Mouse (Mus musculus): ENCODE results near the gene Zfp652. TPM values are rescaled to one million over a fixed set of nuclear protein-coding genes. Genes with fewer than 3 reads are reported as not detected.
"Not testable (repeated sequence)": the region's sequence is repeated elsewhere in the genome, so short reads cannot be mapped to it uniquely, and the experiment has no call there.

Gene Zfp652
- 42.9 and 43.6 TPM in 2 replicates for total RNA-seq (2021)
- long read RNA-seq, experiment 1, partial matches to known transcripts = 2 of 12 reads
- long read RNA-seq, experiment 1, other reads (novel, unspliced or antisense) = 10 of 12 reads
- long read RNA-seq, experiment 2, partial matches to known transcripts = 0 of 9 reads
- long read RNA-seq, experiment 2, other reads (novel, unspliced or antisense) = 9 of 9 reads

GRCm38 (mm10) chr11:95712563-95713224, at the start of gene Zfp652:
Zfp652 (plus strand) TSS chr11:95712673.
- peak; percentile 92 for DNase-seq

- DNase-seq = peak; percentile 94
Measured at GRCm38 (mm10) chr11:95666529-95667149, 45.8 kb upstream of the Zfp652 start, which contains the start of gene Phb. Phb (plus strand) TSS chr11:95666957.

- DNase-seq = peak; percentile 86
Measured at GRCm38 (mm10) chr11:95667177-95667576, 45.3 kb upstream of the Zfp652 start.

- not testable (repeated sequence) for DNase-seq
Measured at GRCm38 (mm10) chr11:95668086-95668485, 44.4 kb upstream of the Zfp652 start.

- DNase-seq = no peak
Measured at GRCm38 (mm10) chr11:95675498-95675897, 37.0 kb upstream of the Zfp652 start.

GRCm38 (mm10) chr11:95676307-95676706, 36.2 kb upstream of the Zfp652 start:
- peak; percentile 76 for DNase-seq

GRCm38 (mm10) chr11:95677925-95678701, 34.4 kb upstream of the Zfp652 start:
- DNase-seq = no peak

GRCm38 (mm10) chr11:95681995-95682601, 30.4 kb upstream of the Zfp652 start:
- no peak for DNase-seq

- no peak for DNase-seq
Measured at GRCm38 (mm10) chr11:95682946-95683345, 29.5 kb upstream of the Zfp652 start.

- DNase-seq = peak; percentile 86
Measured at GRCm38 (mm10) chr11:95686031-95686430, 26.4 kb upstream of the Zfp652 start.

GRCm38 (mm10) chr11:95687084-95687656, 25.3 kb upstream of the Zfp652 start:
- DNase-seq = peak; percentile 41

- peak; percentile 47 for DNase-seq
Measured at GRCm38 (mm10) chr11:95688515-95688914, 24.0 kb upstream of the Zfp652 start.

GRCm38 (mm10) chr11:95688981-95689380, 23.5 kb upstream of the Zfp652 start:
- no peak for DNase-seq

GRCm38 (mm10) chr11:95689544-95689943, 22.9 kb upstream of the Zfp652 start:
- DNase-seq = no peak

- DNase-seq = no peak
Measured at GRCm38 (mm10) chr11:95698541-95698940, 13.9 kb upstream of the Zfp652 start.

- DNase-seq = no peak
Measured at GRCm38 (mm10) chr11:95700778-95701739, 11.4 kb upstream of the Zfp652 start.

GRCm38 (mm10) chr11:95704032-95704969, 8.2 kb upstream of the Zfp652 start:
- DNase-seq = no peak

GRCm38 (mm10) chr11:95704970-95705330, 7.5 kb upstream of the Zfp652 start:
- no peak for DNase-seq

- no peak for DNase-seq
Measured at GRCm38 (mm10) chr11:95709534-95710040, 2.9 kb upstream of the Zfp652 start.
